Mouse (Mus musculus) CH12.LX (cell line): Measurements from ENCODE around the gene Cth. TPM values are rescaled to one million over a fixed set of nuclear protein-coding genes. Genes with fewer than 3 reads are reported as not detected.

Experiments
- DNase-seq: peaks from one replicate; pipeline ENCODE4 v3.0.0-alpha.2; 2013; ENCODE audit errors: extremely low read depth
- H3K27ac ChIP-seq: 2 replicates; pipeline ENCODE4 v1.5.1; 2012; ENCODE audit warnings: low read depth, mild to moderate bottlenecking, control low read depth, moderate library complexity; ENCODE audit not compliant: insufficient read depth
- H3K27me3 ChIP-seq: replicated peaks from 2 replicates; pipeline ENCODE3; 2012; ENCODE audit warnings: inconsistent platforms
- H3K36me3 ChIP-seq, 2 experiments: replicated peaks in 1 of 2; 2 replicates each; pipeline versions ENCODE3 to v1.6.1; 2012; ENCODE audit warnings: inconsistent platforms in 1 of 2, low read length in 1 of 2, mild to moderate bottlenecking in 1 of 2, mixed read lengths in 1 of 2, moderate library complexity in 1 of 2; ENCODE audit not compliant: control insufficient read depth in 1 of 2, insufficient read depth in 1 of 2
- H3K4me1 ChIP-seq, 2 experiments: 2 replicates each; pipeline ENCODE4 v1.6.1; 2012; ENCODE audit warnings: inconsistent platforms in 1 of 2, moderate library complexity in 1 of 2; ENCODE audit not compliant: insufficient read depth in 2 of 2, control insufficient read depth in 1 of 2
- H3K4me2 ChIP-seq: 2 replicates; pipeline ENCODE4 v1.6.1; 2012; ENCODE audit warnings: low read depth, mild to moderate bottlenecking, control low read depth; ENCODE audit not compliant: poor library complexity, insufficient read depth, severe bottlenecking
- H3K4me3 ChIP-seq, 3 experiments: fragments of 150-350 bp in 1 of 3; sonication (generic) in 1 of 3; replicated peaks in 1 of 3; 2 replicates each; pipeline versions ENCODE3 to v1.5.1; 2011 to 2012; ENCODE audit warnings: low read depth in 2 of 3, low read length in 2 of 3, mild to moderate bottlenecking in 2 of 3, moderate library complexity in 2 of 3, control low read depth in 1 of 3, improper control_type of control experiment in 1 of 3, inconsistent platforms in 1 of 3, mixed read lengths in 1 of 3; ENCODE audit not compliant: poor library complexity in 1 of 3
- H3K79me2 ChIP-seq: replicated peaks from 2 replicates; pipeline ENCODE4 v1.6.1; 2012; ENCODE audit warnings: mild to moderate bottlenecking, moderate library complexity; ENCODE audit not compliant: control insufficient read depth, poor library complexity, insufficient read depth, severe bottlenecking; ENCODE audit errors: extremely low read depth
- H3K9ac ChIP-seq: 2 replicates; pipeline ENCODE4 v1.6.1; 2012; ENCODE audit warnings: low read depth, mild to moderate bottlenecking, control low read depth, moderate library complexity; ENCODE audit not compliant: insufficient read depth
- H3K9me3 ChIP-seq: replicated peaks from 2 replicates; pipeline ENCODE3; 2012; ENCODE audit warnings: low read length, inconsistent platforms, mixed read lengths
- BHLHE40 ChIP-seq: IDR thresholded peaks from 2 replicates; pipeline ENCODE4 v1.6.1; 2011; ENCODE audit warnings: mild to moderate bottlenecking, low read depth, low read length, improper control_type of control experiment
- CHD1 ChIP-seq: IDR thresholded peaks from 2 replicates; pipeline ENCODE4 v1.6.1; 2012; ENCODE audit warnings: low read depth, low read length, improper control_type of control experiment, inconsistent platforms
- ELF1 ChIP-seq: IDR thresholded peaks from 2 replicates; pipeline ENCODE4 v1.6.1; 2014; ENCODE audit warnings: low read depth, mild to moderate bottlenecking, inconsistent platforms, low read length, improper control_type of control experiment
- EP300 ChIP-seq: IDR thresholded peaks from 2 replicates; pipeline ENCODE4 v1.6.1; 2011; ENCODE audit warnings: low read length, improper control_type of control experiment
- ETS1 ChIP-seq: conservative IDR thresholded peaks from 2 replicates; pipeline ENCODE4 v1.6.1; 2012; ENCODE audit warnings: low read depth, mild to moderate bottlenecking, inconsistent platforms, low read length, improper control_type of control experiment, moderate library complexity
- HCFC1 ChIP-seq: IDR thresholded peaks from 2 replicates; pipeline ENCODE4 v1.6.1; 2012; ENCODE audit warnings: low read depth, mild to moderate bottlenecking, inconsistent platforms, low read length, improper control_type of control experiment
- IRF4 ChIP-seq: IDR thresholded peaks from 2 replicates; pipeline ENCODE4 v1.6.1; 2014; ENCODE audit warnings: low read depth, mild to moderate bottlenecking, inconsistent platforms, low read length, improper control_type of control experiment
- JUND ChIP-seq: conservative IDR thresholded peaks from 2 replicates; pipeline ENCODE4 v1.6.1; 2011; ENCODE audit warnings: low read depth, low read length, improper control_type of control experiment
- KAT2A ChIP-seq: IDR thresholded peaks from 2 replicates; pipeline ENCODE4 v1.6.1; 2012; ENCODE audit warnings: low read length, improper control_type of control experiment, inconsistent platforms; ENCODE audit not compliant: insufficient replicate concordance
- MAFK ChIP-seq: IDR thresholded peaks from 2 replicates; pipeline ENCODE4 v1.6.1; 2011; ENCODE audit warnings: low read length, improper control_type of control experiment; ENCODE audit not compliant: insufficient replicate concordance
- MAX ChIP-seq: IDR thresholded peaks from 2 replicates; pipeline ENCODE4 v1.6.1; 2011; ENCODE audit warnings: low read length, improper control_type of control experiment
- MAZ ChIP-seq: IDR thresholded peaks from 2 replicates; pipeline ENCODE4 v1.6.1; 2012; ENCODE audit warnings: low read depth, mild to moderate bottlenecking, inconsistent platforms, low read length, improper control_type of control experiment, moderate library complexity
- MXI1 ChIP-seq: IDR thresholded peaks from 2 replicates; pipeline ENCODE4 v1.6.1; 2011; ENCODE audit warnings: mild to moderate bottlenecking, low read depth, low read length, improper control_type of control experiment
- NELFE ChIP-seq: IDR thresholded peaks from 2 replicates; pipeline ENCODE4 v1.6.1; 2011; ENCODE audit warnings: low read depth, low read length, improper control_type of control experiment
- NRF1 ChIP-seq: IDR thresholded peaks from 2 replicates; pipeline ENCODE4 v1.6.1; 2014; ENCODE audit warnings: low read depth, mild to moderate bottlenecking, inconsistent platforms, low read length, improper control_type of control experiment, moderate library complexity
- POLR2A ChIP-seq: IDR thresholded peaks from 2 replicates; pipeline ENCODE4 v1.6.1; 2011; ENCODE audit warnings: low read depth, mild to moderate bottlenecking, improper control_type of control experiment, low read length
- POLR2AphosphoS2 ChIP-seq: IDR thresholded peaks from 2 replicates; pipeline ENCODE4 v1.6.1; 2011; ENCODE audit warnings: low read depth, low read length, improper control_type of control experiment
- RAD21 ChIP-seq: IDR thresholded peaks from 2 replicates; pipeline ENCODE4 v1.6.1; 2011; ENCODE audit warnings: low read depth, mild to moderate bottlenecking, low read length, improper control_type of control experiment, moderate library complexity
- TCF12 ChIP-seq: IDR thresholded peaks from 2 replicates; pipeline ENCODE4 v1.6.1; 2014; ENCODE audit warnings: low read depth, mild to moderate bottlenecking, inconsistent platforms, low read length, improper control_type of control experiment
- USF1 ChIP-seq: IDR thresholded peaks from 2 replicates; pipeline ENCODE4 v1.6.1; 2014; ENCODE audit warnings: low read depth, mild to moderate bottlenecking, inconsistent platforms, low read length, improper control_type of control experiment
- USF2 ChIP-seq: conservative IDR thresholded peaks from 2 replicates; pipeline ENCODE4 v1.6.1; 2011; ENCODE audit warnings: low read depth, low read length, improper control_type of control experiment
- ZC3H11A ChIP-seq: IDR thresholded peaks from 2 replicates; pipeline ENCODE4 v1.6.1; 2012; ENCODE audit warnings: low read depth, mild to moderate bottlenecking, inconsistent platforms, low read length, improper control_type of control experiment
- ZKSCAN1 ChIP-seq: IDR thresholded peaks from 2 replicates; pipeline ENCODE4 v1.6.1; 2012; ENCODE audit warnings: low read depth, inconsistent platforms, low read length, improper control_type of control experiment, borderline replicate concordance
- ZNF384 ChIP-seq: IDR thresholded peaks from 2 replicates; pipeline ENCODE4 v1.6.1; 2012; ENCODE audit warnings: low read depth, low read length, improper control_type of control experiment, inconsistent platforms
- dilution Hi-C: fragments of 300-500 bp; cut with MboI; formaldehyde crosslinking; loops from 2 replicates; pipeline ENCODE4 v1.14.3; 2020; ENCODE audit warnings: low sequenced_read_pairs; ENCODE audit not compliant: extremely low pct_unique_long_range_greater_than_20kb, extremely low pct_ligation_motif_present
- in situ Hi-C: fragments of 300-500 bp; cut with MboI; formaldehyde crosslinking; loops from 3 replicates; pipeline ENCODE4 v1.14.3; 2019; ENCODE audit warnings: low sequenced_read_pairs, low pct_ligation_motif_present, low pct_unique_long_range_greater_than_20kb, mixed read lengths
- polyA plus RNA-seq: library from polyadenylated mRNA; unstranded; fragments of >175 nt; gene quantifications from 2 replicates; pipeline ENCODE4 v1.2.1, GENCODE M21; 2012; ENCODE audit warnings: low read depth; ENCODE audit not compliant: insufficient read length
- total RNA-seq, 2 experiments: library from RNA; depleted of rRNA; stranded (reverse); fragments of 300-350 nt in 1 of 2; fragments of >200 nt in 1 of 2; gene quantifications; 2 replicates each; pipeline ENCODE4 v1.2.3; 2012 to 2014

The Cth gene
- total and polyA plus RNA-seq, 3 experiments: 187 to 637 (median 370) TPM

GRCm38 (mm10) chr3:157866251-157866650, 58.6 kb downstream of the Cth start:
- no peak for DNase-seq
- Histone ChIP-seq H3K27ac (no peak overlapping the region), H3K27me3 (no peaks in the 10 kb centered on the region), H3K36me3 (no peaks in the 10 kb centered on the region), H3K9ac (no peak overlapping the region), H3K9me3 (no peaks in the 10 kb centered on the region), H3K79me2 (no peaks in the 10 kb centered on the region), H3K4me1 (peaks cover 4 to 6% of the 10 kb centered on the region in 2 experiments; a peak in 2 of 4 replicates), H3K4me3 (no peak overlapping the region), H3K4me2 (peak overlapping the region; percentile 27)
- dilution Hi-C loops (no loop called here), in situ Hi-C loops (no loop called here)
- no peak for TF ChIP-seq MXI1
- no peak for TF ChIP-seq ETS1
- TF ChIP-seq MAX: no peak
- no peak; the same call in 1 of the 2 replicates for TF ChIP-seq EP300
- no peak for TF ChIP-seq ZC3H11A
- no peak for TF ChIP-seq ELF1

GRCm38 (mm10) chr3:157865848-157866247, 59.0 kb downstream of the Cth start:
- Histone ChIP-seq H3K9ac (no peak overlapping the region), H3K79me2 (no peaks in the 10 kb centered on the region), H3K27me3 (no peaks in the 10 kb centered on the region), H3K4me2 (no peak overlapping the region), H3K36me3 (no peaks in the 10 kb centered on the region), H3K27ac (no peak overlapping the region), H3K4me1 (peaks cover 4 to 9% of the 10 kb centered on the region in 2 experiments; a peak in 2 of 4 replicates), H3K4me3 (no peak overlapping the region), H3K9me3 (no peaks in the 10 kb centered on the region)
- TF ChIP-seq JUND (no peak), RAD21 (no peak), IRF4 (peak; percentile 49)
- in situ Hi-C loops (no loop called here), dilution Hi-C loops (no loop called here)
- DNase-seq: no peak

GRCm38 (mm10) chr3:157865431-157865830, 59.4 kb downstream of the Cth start:
- in situ Hi-C loops: no loop called here

More at GRCm38 (mm10) chr3:157865431-157865830, 59.4 kb downstream of the Cth start:
- dilution Hi-C loops: no loop called here
- Histone ChIP-seq H3K4me2 (no peak overlapping the region), H3K4me1 (peaks cover 4 to 10% of the 10 kb centered on the region in 2 experiments; a peak in 2 of 4 replicates), H3K27me3 (no peaks in the 10 kb centered on the region), H3K27ac (no peak overlapping the region), H3K79me2 (no peaks in the 10 kb centered on the region), H3K9me3 (no peaks in the 10 kb centered on the region), H3K9ac (no peak overlapping the region), H3K36me3 (no peaks in the 10 kb centered on the region), H3K4me3 (no peak overlapping the region)
- no peak for DNase-seq
- TF ChIP-seq ETS1 (no peak), CHD1 (no peak), IRF4 (no peak), MAZ (no peak), ZNF384 (no peak), POLR2A (no peak), TCF12 (no peak), USF1 (no peak), MAFK (no peak), ZKSCAN1 (no peak), HCFC1 (no peak), MAX (no peak), USF2 (no peak), BHLHE40 (no peak), KAT2A (no peak), NRF1 (no peak), POLR2AphosphoS2 (no peak), NELFE (no peak)
